Mouse (Mus musculus): Measurements from ENCODE around the gene Mff.

GRCm38 (mm10) chr1:82687931-82688330 lies 36.8 kb upstream of the Mff start:
- TF ChIP-seq CTCF (IDR thresholded peaks at IDR 0.05; ENCODE audit: insufficient read depth, low read depth, low read length) (no peak), POLR2A (IDR thresholded peaks at IDR 0.05; ENCODE audit: insufficient read depth, low read depth, low read length) (no peak)
